Mouse (Mus musculus): ENCODE data around the gene Ppp1r35.
A peak's percentile ranks its signal among the peaks of the same experiment; 100 is the strongest.

Ppp1r35 gene

GRCm38 (mm10) chr5:137782776-137783522 is 4.3 kb downstream of the Ppp1r35 start:
- no peak for DNase-seq (ENCODE audit: low spot score)

GRCm38 (mm10) chr5:137783901-137784540 is 5.4 kb downstream of the Ppp1r35 start:
- no peak for DNase-seq (ENCODE audit: low spot score)

GRCm38 (mm10) chr5:137784546-137784945 is 5.9 kb downstream of the Ppp1r35 start:
- no peak for DNase-seq (ENCODE audit: low spot score)

GRCm38 (mm10) chr5:137785164-137786031 is 6.7 kb downstream of the Ppp1r35 start:
- DNase-seq (ENCODE audit: low spot score): no peak

GRCm38 (mm10) chr5:137786109-137786942 is 7.7 kb downstream of the Ppp1r35 start:
- peak; percentile 100 for DNase-seq (ENCODE audit: low spot score)

- DNase-seq (ENCODE audit: low spot score): peak; percentile 95
Measured at GRCm38 (mm10) chr5:137787151-137787928, 8.7 kb downstream of the Ppp1r35 start, which contains the start of the genes Mepce and Zcwpw1. Gene Mepce, minus strand, starts transcription at chr5:137787655. Gene Zcwpw1, plus strand, starts transcription at chr5:137787798.

- DNase-seq (ENCODE audit: low spot score): no peak
Measured at GRCm38 (mm10) chr5:137788171-137788570, 9.5 kb downstream of the Ppp1r35 start.

GRCm38 (mm10) chr5:137788946-137789531 is 10.4 kb downstream of the Ppp1r35 start:
- no peak for DNase-seq (ENCODE audit: low spot score)

GRCm38 (mm10) chr5:137791553-137791952 is 12.9 kb downstream of the Ppp1r35 start:
- no peak for DNase-seq (ENCODE audit: low spot score)

GRCm38 (mm10) chr5:137796606-137797005 is 18.0 kb downstream of the Ppp1r35 start:
- DNase-seq (ENCODE audit: low spot score): no peak

- DNase-seq (ENCODE audit: low spot score): no peak
Measured at GRCm38 (mm10) chr5:137800917-137801316, 22.3 kb downstream of the Ppp1r35 start.

GRCm38 (mm10) chr5:137806158-137806557 is 27.5 kb downstream of the Ppp1r35 start:
- no peak for DNase-seq (ENCODE audit: low spot score)

- no peak for DNase-seq (ENCODE audit: low spot score)
Measured at GRCm38 (mm10) chr5:137808316-137808715, 29.7 kb downstream of the Ppp1r35 start.

- no peak for DNase-seq (ENCODE audit: low spot score)
Measured at GRCm38 (mm10) chr5:137817466-137818222, 39.0 kb downstream of the Ppp1r35 start.

GRCm38 (mm10) chr5:137822126-137822525 is 43.5 kb downstream of the Ppp1r35 start:
- DNase-seq (ENCODE audit: low spot score): no peak

- DNase-seq (ENCODE audit: low spot score): no peak
Measured at GRCm38 (mm10) chr5:137822602-137823001, 44.0 kb downstream of the Ppp1r35 start.

GRCm38 (mm10) chr5:137823455-137824045 is 44.9 kb downstream of the Ppp1r35 start:
- DNase-seq (ENCODE audit: low spot score): no peak

GRCm38 (mm10) chr5:137825030-137825429 is 46.4 kb downstream of the Ppp1r35 start:
- DNase-seq (ENCODE audit: low spot score): no peak

GRCm38 (mm10) chr5:137825971-137826370 is 47.3 kb downstream of the Ppp1r35 start:
- DNase-seq (ENCODE audit: low spot score): no peak
